Mouse (Mus musculus) heart, postnatal 14 days (tissue): Measurements from ENCODE around the gene Olfr765. TPM values are rescaled to one million over a fixed set of nuclear protein-coding genes. Genes with fewer than 3 reads are reported as not detected.
A peak's percentile ranks its signal among the peaks of the same experiment; 100 is the strongest.
"Not testable (repeated sequence)": the region's sequence is repeated elsewhere in the genome, so short reads cannot be mapped to it uniquely, and the experiment has no call there.

Source experiments
- DNase-seq, 2 experiments: peaks; one replicate each; pipeline ENCODE4 v3.0.0; 2021 to 2022
- intact Hi-C: fragments of 180-260 bp; cut with DNase I; formaldehyde crosslinking; loops from one replicate; pipeline ENCODE4 v1.15.1; 2025
- long read RNA-seq, 2 experiments: library from polyadenylated mRNA; stranded (forward); transcript quantifications; one replicate each; pipeline ENCODE4 v2.0.0; 2021
- total RNA-seq, 2 experiments: library from RNA; stranded (reverse); gene quantifications; 2 replicates each; pipeline ENCODE4 v1.2.3; 2021

The Olfr765 gene
- not detected for total RNA-seq
- long read RNA-seq, experiment 1, result 0 reads
- long read RNA-seq, experiment 2, result 0 reads

- intact Hi-C loops, DNase-seq: not testable (repeated sequence)
Measured at GRCm38 (mm10) chr10:129049898-129050297, at the start of gene Olfr765. Gene Olfr765 (minus strand): TSS chr10:129049998.

GRCm38 (mm10) chr10:129099275-129099674 is 49.5 kb upstream of the Olfr765 start, which contains the start of gene Olfr768:
Gene Olfr768 (minus strand): TSS chr10:129099375.
- intact Hi-C loops, result no loop called here
- DNase-seq, result no peak

- intact Hi-C loops, DNase-seq: not testable (repeated sequence)
Measured at GRCm38 (mm10) chr10:129082810-129083209, 33.0 kb upstream of the Olfr765 start, which contains the start of gene Olfr767. Gene Olfr767 (minus strand): TSS chr10:129082910.

- intact Hi-C loops, result no loop called here
- DNase-seq, result no peak
Measured at GRCm38 (mm10) chr10:129068877-129069276, 19.1 kb upstream of the Olfr765 start, which contains the start of gene Olfr766-ps1. Gene Olfr766-ps1 (minus strand): TSS chr10:129068977.

GRCm38 (mm10) chr10:129039796-129040195 is 10.0 kb downstream of the Olfr765 start, which contains the start of gene Olfr764-ps1:
Gene Olfr764-ps1 (minus strand): TSS chr10:129039896.
- intact Hi-C loops, result no loop called here
- no peak for DNase-seq

- intact Hi-C loops, result loop anchor here (5.0 kb wide), 1 partner anchor 1064 kb away; no protein-coding TSS in a partner anchor
- no peak for DNase-seq
Measured at GRCm38 (mm10) chr10:129028343-129028742, 21.5 kb downstream of the Olfr765 start.

- intact Hi-C loops, result loop anchor here (5.0 kb wide), 1 partner anchor 1066 kb away; no protein-coding TSS in a partner anchor
- DNase-seq, result peak in 1 of 2 experiments; percentile 37
Measured at GRCm38 (mm10) chr10:129026018-129026662, 23.7 kb downstream of the Olfr765 start.

GRCm38 (mm10) chr10:129023319-129023718 is 26.5 kb downstream of the Olfr765 start:
- intact Hi-C loops, result no loop called here
- DNase-seq, result no peak

GRCm38 (mm10) chr10:129014477-129014876 is 35.3 kb downstream of the Olfr765 start:
- intact Hi-C loops, result no loop called here
- DNase-seq, result no peak

GRCm38 (mm10) chr10:129011511-129011910 is 38.3 kb downstream of the Olfr765 start:
- DNase-seq, intact Hi-C loops: not testable (repeated sequence)

GRCm38 (mm10) chr10:129010288-129010841 is 39.4 kb downstream of the Olfr765 start, which contains the start of gene Olfr763:
Gene Olfr763 (plus strand): TSS chr10:129010791.
- intact Hi-C loops, result no loop called here

GRCm38 (mm10) chr10:129004032-129004920 is 45.5 kb downstream of the Olfr765 start:
- DNase-seq, result no peak
- intact Hi-C loops, result no loop called here

More at GRCm38 (mm10) chr10:129010288-129010841, 39.4 kb downstream of the Olfr765 start, which contains the start of gene Olfr763:
- no peak for DNase-seq

- no peak for DNase-seq
- intact Hi-C loops, result no loop called here
Measured at GRCm38 (mm10) chr10:128996523-128997040, 53.2 kb downstream of the Olfr765 start.

GRCm38 (mm10) chr10:128995796-128996195 is 54.0 kb downstream of the Olfr765 start:
- intact Hi-C loops, result no loop called here
- DNase-seq, result no peak

Other genes starting within 250 kb of the Olfr765 start
- 10 to 100 TPM; 37.9 to 38.7 TPM for gene Dnajc14, start 245.9 kb downstream of the Olfr765 start, total RNA-seq
- 10 to 100 TPM in 1 of 2 experiments, 1 to 10 TPM in 1; 8.6 to 11.1 TPM for gene Tmem198b, start 245.6 kb downstream of the Olfr765 start, total RNA-seq
- gene Sarnp, start 232.7 kb downstream of the Olfr765 start, total RNA-seq, result 10 to 100 TPM; 40.9 to 44.9 TPM
- 10 to 100 TPM in 1 of 2 experiments, 1 to 10 TPM in 1; 6.5 to 10.2 TPM for gene Ormdl2, start 228.4 kb downstream of the Olfr765 start, total RNA-seq
- 1 to 10 TPM; 2.8 TPM for gene Gdf11, start 158.3 kb downstream of the Olfr765 start, total RNA-seq
- gene Cd63, start 149.0 kb downstream of the Olfr765 start, total RNA-seq, result 100 to 1,000 TPM; 127 to 131 TPM
- 1 to 10 TPM; 8.6 to 9.5 TPM for gene Rdh5, start 127.1 kb downstream of the Olfr765 start, total RNA-seq
- 100 to 1,000 TPM; 177 to 183 TPM for gene Bloc1s1, start 126.0 kb downstream of the Olfr765 start, total RNA-seq
- gene Itga7, start 116.2 kb downstream of the Olfr765 start, total RNA-seq, result 100 to 1,000 TPM; 163 to 167 TPM
- not detected for gene Mettl7b, start 89.0 kb downstream of the Olfr765 start, total RNA-seq
- gene Olfr9, start 60.6 kb downstream of the Olfr765 start, total RNA-seq, result not detected
- not detected for gene Olfr763, start 39.2 kb downstream of the Olfr765 start, total RNA-seq
- gene Olfr764-ps1, start 10.1 kb downstream of the Olfr765 start, total RNA-seq, result not detected
- gene Olfr766-ps1, start 19.0 kb upstream of the Olfr765 start, total RNA-seq, result not detected
- gene Olfr767, start 32.9 kb upstream of the Olfr765 start, total RNA-seq, result not detected
- not detected for gene Olfr768, start 49.4 kb upstream of the Olfr765 start, total RNA-seq
- gene Olfr769, start 67.9 kb upstream of the Olfr765 start, total RNA-seq, result not detected
- gene Olfr770, start 89.0 kb upstream of the Olfr765 start, total RNA-seq, result not detected
- gene Olfr771, start 114.8 kb upstream of the Olfr765 start, total RNA-seq, result not detected
- not detected for gene Olfr772, start 127.9 kb upstream of the Olfr765 start, total RNA-seq
- not detected for gene Olfr773, start 137.4 kb upstream of the Olfr765 start, total RNA-seq
- gene Olfr774, start 186.2 kb upstream of the Olfr765 start, total RNA-seq, result not detected
- gene Olfr775, start 198.4 kb upstream of the Olfr765 start, total RNA-seq, result not detected
- gene Olfr776, start 209.1 kb upstream of the Olfr765 start, total RNA-seq, result not detected
- not detected for gene Olfr777, start 221.5 kb upstream of the Olfr765 start, total RNA-seq